Mouse (Mus musculus) liver, embryonic 12.5 days (tissue): Measurements from ENCODE around the gene Lyst. TPM values are rescaled to one million over a fixed set of nuclear protein-coding genes. Genes with fewer than 3 reads are reported as not detected.

ENCODE experiments used
- ATAC-seq: fragments of 200-750 bp; cut with Nextera tagmentation; 2 replicates; pipeline ENCODE4 v1.8.0; 2017; ENCODE audit warnings: moderate number of reproducible peaks, mild to moderate bottlenecking, moderate library complexity
- H3K27ac ChIP-seq: fragments of 300-500 bp; sonication (generic); 2 replicates; pipeline ENCODE4 v1.5.1; 2016; ENCODE audit warnings: mild to moderate bottlenecking
- H3K27me3 ChIP-seq: fragments of 300-500 bp; sonication (generic); replicated peaks from 2 replicates; pipeline ENCODE4 v1.6.1; 2016; ENCODE audit warnings: mild to moderate bottlenecking, moderate library complexity
- H3K36me3 ChIP-seq: fragments of 300-500 bp; sonication (generic); 2 replicates; pipeline ENCODE4 v1.6.1; 2016; ENCODE audit warnings: mild to moderate bottlenecking, moderate library complexity
- H3K4me1 ChIP-seq: fragments of 300-500 bp; sonication (generic); 2 replicates; pipeline ENCODE4 v1.6.1; 2016
- H3K4me2 ChIP-seq: fragments of 300-500 bp; sonication (generic); 2 replicates; pipeline ENCODE4 v1.6.1; 2016; ENCODE audit warnings: mild to moderate bottlenecking, moderate library complexity
- H3K4me3 ChIP-seq: fragments of 300-500 bp; sonication (generic); 2 replicates; pipeline ENCODE4 v1.5.1; 2016; ENCODE audit warnings: mild to moderate bottlenecking, moderate library complexity
- H3K9ac ChIP-seq: fragments of 300-500 bp; sonication (generic); 2 replicates; pipeline ENCODE4 v1.6.1; 2016; ENCODE audit warnings: mild to moderate bottlenecking, moderate library complexity
- H3K9me3 ChIP-seq: fragments of 300-500 bp; sonication (generic); replicated peaks from 2 replicates; pipeline ENCODE4 v1.6.1; 2016; ENCODE audit warnings: mild to moderate bottlenecking, moderate library complexity
- WGBS: fragments of 180-500 bp; shearing (Covaris S2); methylation state at CpG from one replicate; pipeline ENCODE4 v1.1.7; 2016; ENCODE audit not compliant: insufficient replicate concordance; 5-methylcytosine and 5-hydroxymethylcytosine counted together
- polyA plus RNA-seq: library from polyadenylated mRNA; unstranded; fragments of >200 nt; fragmentation: Nextera tagmentation; extraction: Ambion mirVana; gene quantifications from 2 replicates; pipeline ENCODE4 v1.2.1, GENCODE M21; 2016

Gene Lyst
- polyA plus RNA-seq, 1 experiment from 2014 or later = 1.9 TPM

DNA sequence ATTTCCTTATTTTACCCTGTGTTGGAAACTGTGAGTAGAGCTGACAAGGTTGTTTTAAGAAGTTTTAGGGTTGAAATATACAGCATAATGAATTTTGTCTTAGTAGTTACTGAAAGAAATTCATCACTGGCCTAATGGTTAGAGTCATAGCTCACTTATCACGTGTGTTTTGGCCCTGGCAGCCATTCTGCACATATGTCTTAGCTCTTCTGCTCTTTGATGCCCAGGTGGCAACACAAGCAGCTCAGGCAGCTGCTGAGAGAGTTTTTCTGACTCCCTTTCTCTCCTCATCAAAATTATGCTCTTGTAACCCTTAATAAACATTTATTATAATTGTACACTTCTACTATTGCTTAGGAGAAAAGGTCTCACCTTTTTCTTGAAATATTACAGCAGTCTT, 18.1 kb downstream of the Lyst start:
- H3K36me3 ChIP-seq = no peaks in the 10 kb centered on the region
- no peaks in the 10 kb centered on the region for H3K4me1 ChIP-seq
- no peak overlapping the region for H3K4me3 ChIP-seq
- no peaks in the 10 kb centered on the region for H3K27me3 ChIP-seq
- H3K9ac ChIP-seq = no peak overlapping the region
- 54% methylated on average over 1 of the region's 1 CpGs for WGBS
- no peak for ATAC-seq
- no peak overlapping the region for H3K27ac ChIP-seq
- no peak overlapping the region for H3K4me2 ChIP-seq
- no peaks in the 10 kb centered on the region for H3K9me3 ChIP-seq

GRCm38 (mm10) chr13:13609655-13610054, 19.5 kb downstream of the Lyst start:
- 57% methylated on average over 2 of the region's 2 CpGs for WGBS
- H3K4me2 ChIP-seq = no peak overlapping the region
- ATAC-seq = no peak

DNA sequence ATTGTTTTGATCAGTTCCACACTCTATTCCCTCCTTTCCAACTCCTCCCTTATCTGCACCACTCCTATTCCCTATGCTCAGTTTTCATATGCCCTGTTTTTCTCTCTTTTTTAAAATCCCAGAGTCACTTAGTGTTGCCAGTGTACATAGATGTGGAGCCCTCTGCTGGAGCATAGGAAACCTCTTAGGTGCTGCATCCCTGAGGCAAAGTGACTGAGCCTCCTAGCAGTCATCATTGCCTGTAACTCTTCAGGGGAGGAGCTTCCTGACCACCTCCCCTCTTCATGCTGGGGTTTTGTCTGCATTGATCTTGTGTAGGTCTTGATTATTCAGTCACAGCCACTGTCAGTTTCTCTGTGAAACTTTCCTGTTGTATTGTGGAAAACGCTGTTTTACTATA, 22.7 kb downstream of the Lyst start:
- Histone ChIP-seq H3K4me1 (no peaks in the 10 kb centered on the region), H3K4me3 (no peak overlapping the region), H3K36me3 (peaks cover 9% of the 10 kb centered on the region), H3K27me3 (no peaks in the 10 kb centered on the region), H3K4me2 (no peak overlapping the region), H3K9me3 (no peaks in the 10 kb centered on the region), H3K9ac (no peak overlapping the region), H3K27ac (no peak overlapping the region)
- WGBS = 71% methylated on average over 1 of the region's 1 CpGs
- ATAC-seq = no peak

More at GRCm38 (mm10) chr13:13609655-13610054, 19.5 kb downstream of the Lyst start:
- H3K4me3 ChIP-seq = no peak overlapping the region
- no peak overlapping the region for H3K9ac ChIP-seq
- H3K36me3 ChIP-seq = no peaks in the 10 kb centered on the region
- H3K4me1 ChIP-seq = no peaks in the 10 kb centered on the region
- H3K27ac ChIP-seq = no peak overlapping the region
- no peaks in the 10 kb centered on the region for H3K27me3 ChIP-seq
- no peaks in the 10 kb centered on the region for H3K9me3 ChIP-seq

DNA sequence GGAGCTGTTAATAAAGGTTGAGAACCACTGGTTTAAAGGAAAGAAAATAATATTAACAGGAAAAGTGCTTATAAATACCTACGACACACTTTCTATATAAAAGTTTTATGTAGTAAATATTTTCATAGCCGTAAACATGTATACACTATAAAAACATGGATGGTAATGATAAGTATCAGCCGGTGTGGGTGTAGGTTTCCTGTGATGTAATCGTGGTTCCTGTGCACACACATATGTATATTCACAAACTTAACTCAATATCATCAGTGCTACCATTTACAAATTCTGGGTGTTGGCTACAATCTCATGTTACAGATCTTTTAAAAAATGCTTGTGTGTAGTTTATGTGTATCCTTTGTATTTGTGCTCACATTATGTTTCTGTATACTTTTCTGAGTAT, 24.0 kb downstream of the Lyst start:
- H3K9ac ChIP-seq = no peak overlapping the region
- H3K27ac ChIP-seq = no peak overlapping the region
- 75% methylated on average over 4 of the region's 4 CpGs for WGBS
- H3K4me3 ChIP-seq = no peak overlapping the region
- no peaks in the 10 kb centered on the region for H3K4me1 ChIP-seq
- peaks cover 12% of the 10 kb centered on the region for H3K36me3 ChIP-seq
- ATAC-seq = no peak
- no peaks in the 10 kb centered on the region for H3K27me3 ChIP-seq
- no peaks in the 10 kb centered on the region for H3K9me3 ChIP-seq
- H3K4me2 ChIP-seq = no peak overlapping the region

- Histone ChIP-seq H3K4me1 (no peaks in the 10 kb centered on the region), H3K4me2 (no peak overlapping the region), H3K9ac (no peak overlapping the region), H3K36me3 (peaks cover 12% of the 10 kb centered on the region), H3K9me3 (no peaks in the 10 kb centered on the region), H3K27ac (no peak overlapping the region), H3K27me3 (no peaks in the 10 kb centered on the region), H3K4me3 (no peak overlapping the region)
- ATAC-seq = no peak
- 71% methylated on average over 5 of the region's 5 CpGs for WGBS
Measured at GRCm38 (mm10) chr13:13621456-13621855, 31.3 kb downstream of the Lyst start.

DNA sequence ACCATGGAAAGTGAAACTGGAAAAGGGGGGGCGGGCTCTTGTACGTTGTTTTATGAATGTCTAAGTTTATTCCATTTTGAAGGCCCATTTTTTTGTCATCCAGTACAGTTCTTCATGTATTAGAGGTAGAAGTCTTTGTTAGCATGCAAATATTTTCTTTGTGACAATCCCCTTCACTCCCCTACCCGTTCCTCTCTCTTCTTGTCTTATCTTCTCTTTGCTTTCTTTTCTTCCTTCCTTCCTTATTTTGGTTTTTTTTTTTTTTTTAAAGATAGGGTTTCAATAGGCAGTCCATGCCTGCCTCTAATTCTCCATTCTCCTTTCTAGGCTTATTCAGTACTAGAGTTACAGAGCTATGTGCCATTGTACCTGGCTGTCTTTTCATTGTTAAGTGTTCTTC, 32.4 kb downstream of the Lyst start:
- no peak for ATAC-seq
- Histone ChIP-seq H3K4me2 (no peak overlapping the region), H3K4me3 (no peak overlapping the region), H3K9me3 (no peaks in the 10 kb centered on the region), H3K27ac (no peak overlapping the region), H3K9ac (no peak overlapping the region), H3K4me1 (no peaks in the 10 kb centered on the region), H3K27me3 (no peaks in the 10 kb centered on the region), H3K36me3 (peaks cover 6% of the 10 kb centered on the region)
- WGBS = 52% methylated on average over 3 of the region's 3 CpGs

DNA sequence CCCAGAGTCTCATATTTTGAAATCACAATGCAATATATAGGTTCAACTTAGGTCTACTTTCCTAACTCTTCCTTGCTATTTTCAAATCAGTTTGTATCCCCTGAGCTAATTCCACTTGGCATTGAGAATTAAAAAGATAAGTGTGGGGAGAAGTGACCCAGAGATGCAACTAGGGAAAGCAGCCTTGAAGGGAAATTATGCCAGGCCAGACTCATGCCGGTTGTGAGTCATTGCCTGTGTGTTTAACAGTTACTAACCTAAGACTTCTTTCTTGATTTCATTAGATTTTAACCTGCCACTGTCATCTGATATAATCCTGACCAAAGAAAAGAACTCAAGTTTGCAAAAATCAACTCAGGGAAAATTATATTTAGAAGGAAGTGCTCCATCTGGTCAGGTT, 43.5 kb downstream of the Lyst start:
- H3K27me3 ChIP-seq = no peaks in the 10 kb centered on the region
- no peak overlapping the region for H3K4me3 ChIP-seq
- H3K4me2 ChIP-seq = no peak overlapping the region
- peaks cover 19% of the 10 kb centered on the region for H3K36me3 ChIP-seq
- 80% methylated on average over 1 of the region's 1 CpGs for WGBS
- no peak overlapping the region for H3K27ac ChIP-seq
- no peaks in the 10 kb centered on the region for H3K4me1 ChIP-seq
- no peak for ATAC-seq
- no peaks in the 10 kb centered on the region for H3K9me3 ChIP-seq
- no peak overlapping the region for H3K9ac ChIP-seq

DNA sequence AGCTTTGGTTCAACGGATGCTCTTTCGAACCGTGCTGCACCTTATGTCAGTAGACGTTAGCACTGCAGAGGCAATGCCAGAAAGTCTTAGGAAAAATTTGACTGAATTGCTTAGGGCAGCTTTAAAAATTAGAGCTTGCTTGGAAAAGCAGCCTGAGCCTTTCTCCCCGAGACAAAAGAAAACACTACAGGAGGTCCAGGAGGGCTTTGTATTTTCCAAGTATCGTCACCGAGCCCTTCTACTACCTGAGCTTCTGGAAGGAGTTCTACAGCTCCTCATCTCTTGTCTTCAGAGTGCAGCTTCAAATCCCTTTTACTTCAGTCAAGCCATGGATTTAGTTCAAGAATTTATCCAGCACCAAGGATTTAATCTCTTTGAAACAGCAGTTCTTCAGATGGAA, 44.5 kb downstream of the Lyst start:
- Histone ChIP-seq H3K9ac (no peak overlapping the region), H3K9me3 (no peaks in the 10 kb centered on the region), H3K4me1 (no peaks in the 10 kb centered on the region), H3K4me2 (no peak overlapping the region), H3K27me3 (no peaks in the 10 kb centered on the region), H3K36me3 (peaks cover 19% of the 10 kb centered on the region), H3K4me3 (no peak overlapping the region), H3K27ac (no peak overlapping the region)
- ATAC-seq = no peak
- WGBS = 86% methylated on average over 7 of the region's 7 CpGs

DNA sequence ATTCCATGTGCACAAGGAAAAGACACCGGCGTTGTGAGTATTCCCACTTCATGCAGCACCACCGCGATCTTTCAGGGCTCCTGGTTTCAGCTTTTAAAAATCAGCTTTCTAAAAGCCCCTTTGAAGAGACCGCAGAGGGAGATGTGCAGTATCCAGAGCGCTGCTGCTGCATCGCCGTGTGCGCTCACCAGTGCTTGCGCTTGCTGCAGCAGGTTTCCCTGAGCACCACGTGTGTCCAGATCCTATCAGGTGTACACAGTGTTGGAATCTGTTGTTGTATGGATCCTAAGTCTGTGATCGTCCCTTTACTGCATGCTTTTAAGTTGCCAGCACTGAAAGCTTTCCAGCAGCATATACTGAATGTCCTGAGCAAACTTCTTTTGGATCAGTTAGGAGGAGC, 45.0 kb downstream of the Lyst start:
- Histone ChIP-seq H3K4me3 (no peak overlapping the region), H3K9me3 (no peaks in the 10 kb centered on the region), H3K27me3 (no peaks in the 10 kb centered on the region), H3K9ac (no peak overlapping the region), H3K4me2 (no peak overlapping the region), H3K36me3 (peaks cover 19% of the 10 kb centered on the region), H3K4me1 (no peaks in the 10 kb centered on the region), H3K27ac (no peak overlapping the region)
- WGBS = 82% methylated on average over 12 of the region's 12 CpGs
- no peak for ATAC-seq

DNA sequence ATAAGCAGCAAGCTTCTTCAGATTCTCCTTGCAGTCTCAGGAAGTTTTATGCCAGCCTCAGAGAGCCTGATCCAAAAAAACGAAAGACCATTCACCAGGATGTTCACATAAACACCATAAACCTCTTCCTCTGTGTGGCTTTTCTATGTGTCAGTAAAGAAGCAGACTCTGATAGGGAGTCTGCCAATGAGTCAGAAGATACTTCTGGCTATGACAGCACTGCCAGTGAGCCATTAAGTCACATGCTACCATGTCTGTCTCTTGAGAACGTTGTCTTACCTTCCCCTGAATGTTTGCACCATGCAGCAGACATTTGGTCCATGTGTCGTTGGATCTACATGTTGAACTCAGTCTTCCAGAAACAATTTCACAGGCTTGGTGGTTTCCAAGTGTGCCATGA, 47.4 kb downstream of the Lyst start:
- Histone ChIP-seq H3K9me3 (no peaks in the 10 kb centered on the region), H3K4me2 (no peak overlapping the region), H3K4me1 (no peaks in the 10 kb centered on the region), H3K4me3 (no peak overlapping the region), H3K27ac (no peak overlapping the region), H3K9ac (no peak overlapping the region), H3K36me3 (peaks cover 16% of the 10 kb centered on the region), H3K27me3 (no peaks in the 10 kb centered on the region)
- WGBS = 58% methylated on average over 3 of the region's 3 CpGs
- no peak for ATAC-seq

DNA sequence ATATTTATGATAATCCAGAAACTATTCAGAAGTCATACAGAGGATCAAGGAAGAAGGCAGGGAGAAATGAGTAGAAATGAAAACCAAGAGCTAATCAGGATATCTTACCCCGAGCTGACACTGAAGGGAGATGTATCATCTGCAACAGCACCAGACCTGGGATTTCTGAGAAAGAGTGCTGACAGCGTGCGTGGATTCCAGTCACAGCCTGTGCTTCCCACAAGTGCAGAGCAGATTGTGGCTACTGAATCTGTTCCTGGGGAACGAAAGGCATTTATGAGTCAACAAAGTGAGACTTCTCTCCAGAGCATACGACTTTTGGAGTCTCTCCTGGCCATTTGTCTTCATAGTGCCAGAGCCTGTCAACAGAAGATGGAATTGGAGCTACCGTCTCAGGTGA, 47.8 kb downstream of the Lyst start:
- ATAC-seq = no peak
- H3K4me3 ChIP-seq = no peak overlapping the region
- no peaks in the 10 kb centered on the region for H3K4me1 ChIP-seq
- H3K36me3 ChIP-seq = peaks cover 16% of the 10 kb centered on the region
- WGBS = 72% methylated on average over 6 of the region's 6 CpGs
- no peak overlapping the region for H3K9ac ChIP-seq
- H3K27ac ChIP-seq = no peak overlapping the region
- no peak overlapping the region for H3K4me2 ChIP-seq
- H3K27me3 ChIP-seq = no peaks in the 10 kb centered on the region
- no peaks in the 10 kb centered on the region for H3K9me3 ChIP-seq

DNA sequence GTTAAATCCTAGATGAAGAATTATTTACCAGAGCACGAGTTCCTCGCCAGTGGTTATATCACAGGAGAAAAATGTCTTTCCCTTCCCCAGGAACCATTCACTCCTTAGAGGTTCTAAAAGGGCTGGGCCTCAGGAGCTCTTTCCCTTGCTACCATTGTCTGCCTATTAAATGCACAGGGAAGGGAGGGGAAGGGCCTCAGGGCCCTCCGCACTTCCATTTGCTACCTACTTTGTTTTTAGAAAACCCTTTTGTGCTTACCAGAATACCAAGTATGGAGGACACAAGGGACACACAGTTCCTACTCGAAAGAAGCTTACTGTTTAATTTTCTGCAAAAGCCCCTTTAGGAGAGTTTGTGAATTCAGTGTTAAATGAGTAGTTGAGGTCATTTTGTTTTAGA, 48.5 kb downstream of the Lyst start:
- WGBS = 80% methylated on average over 4 of the region's 4 CpGs
- no peak overlapping the region for H3K27ac ChIP-seq
- no peak for ATAC-seq

DNA sequence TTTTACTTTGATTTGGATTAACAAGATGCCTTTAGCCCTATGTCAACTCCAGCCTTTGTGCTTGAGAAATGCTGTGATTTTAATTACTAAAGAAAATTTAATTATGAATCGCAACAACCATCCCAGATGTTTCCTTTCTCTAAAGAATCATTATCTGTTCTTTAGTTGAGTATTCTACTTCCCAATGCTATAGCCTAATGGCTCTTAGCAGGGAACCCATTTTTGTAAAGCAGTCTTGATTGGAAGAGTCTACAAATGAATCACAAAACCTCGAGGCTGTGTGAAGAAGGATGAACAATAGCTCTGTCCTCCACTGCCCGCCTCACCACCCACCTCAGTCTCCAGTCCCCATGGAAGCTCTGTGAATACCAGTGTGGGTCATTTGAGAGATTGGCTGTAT, 57.1 kb downstream of the Lyst start:
- ATAC-seq = no peak
- Histone ChIP-seq H3K36me3 (peaks cover 3% of the 10 kb centered on the region; the same call in 1 of the 2 replicates), H3K9me3 (no peaks in the 10 kb centered on the region), H3K27ac (no peak overlapping the region), H3K4me2 (no peak overlapping the region), H3K9ac (no peak overlapping the region), H3K4me3 (no peak overlapping the region), H3K4me1 (no peaks in the 10 kb centered on the region), H3K27me3 (no peaks in the 10 kb centered on the region)
- 73% methylated on average over 3 of the region's 3 CpGs for WGBS

More for the DNA sequence above, 48.5 kb downstream of the Lyst start:
- H3K4me3 ChIP-seq = no peak overlapping the region
- H3K27me3 ChIP-seq = no peaks in the 10 kb centered on the region
- H3K36me3 ChIP-seq = peaks cover 16% of the 10 kb centered on the region
- H3K4me1 ChIP-seq = no peaks in the 10 kb centered on the region
- H3K4me2 ChIP-seq = no peak overlapping the region
- H3K9ac ChIP-seq = no peak overlapping the region
- no peaks in the 10 kb centered on the region for H3K9me3 ChIP-seq
